Mouse (Mus musculus) G1E (cell line): Measurements from ENCODE around the gene Itga7.

Experiments
- CTCF ChIP-seq: IDR thresholded peaks from 2 replicates; pipeline ENCODE4 v1.5.1; 2012; ENCODE audit warnings: low read depth, low read length, inconsistent platforms, mixed read lengths
- GATA1 ChIP-seq: IDR thresholded peaks from 2 replicates; pipeline ENCODE4 v1.6.1; 2012; ENCODE audit warnings: borderline replicate concordance, low read length, inconsistent platforms, mixed read lengths
- GATA2 ChIP-seq: IDR thresholded peaks from 2 replicates; pipeline ENCODE4 v1.6.1; 2012; ENCODE audit warnings: low read depth, low read length, inconsistent platforms, borderline replicate concordance
- POLR2AphosphoS5 ChIP-seq: IDR thresholded peaks from 2 replicates; pipeline ENCODE4 v1.6.1; 2012; ENCODE audit warnings: low read depth, low read length, inconsistent platforms; ENCODE audit not compliant: insufficient replicate concordance
- TAL1 ChIP-seq: conservative IDR thresholded peaks from 2 replicates; pipeline ENCODE4 v1.6.1; 2012; ENCODE audit warnings: low read depth, low read length, inconsistent platforms, mixed read lengths

GRCm38 (mm10) chr10:128909567-128910028 is 24.0 kb upstream of the Itga7 start:
- TF ChIP-seq CTCF (no peak), GATA1 (no peak), POLR2AphosphoS5 (no peak), TAL1 (no peak), GATA2 (no peak)
